Mouse (Mus musculus) CD4-positive helper T cell, adult 2 months (primary cell): ENCODE measurements around the gene Mrpl40.
"Not testable (repeated sequence)": the region's sequence is repeated elsewhere in the genome, so short reads cannot be mapped to it uniquely, and the experiment has no call there.

ENCODE experiments used
- DNase-seq: peaks from one replicate; pipeline ENCODE4 v3.0.0-alpha.2; 2012; ENCODE audit warnings: low read depth, missing footprints, low spot score

Mrpl40 gene

DNA sequence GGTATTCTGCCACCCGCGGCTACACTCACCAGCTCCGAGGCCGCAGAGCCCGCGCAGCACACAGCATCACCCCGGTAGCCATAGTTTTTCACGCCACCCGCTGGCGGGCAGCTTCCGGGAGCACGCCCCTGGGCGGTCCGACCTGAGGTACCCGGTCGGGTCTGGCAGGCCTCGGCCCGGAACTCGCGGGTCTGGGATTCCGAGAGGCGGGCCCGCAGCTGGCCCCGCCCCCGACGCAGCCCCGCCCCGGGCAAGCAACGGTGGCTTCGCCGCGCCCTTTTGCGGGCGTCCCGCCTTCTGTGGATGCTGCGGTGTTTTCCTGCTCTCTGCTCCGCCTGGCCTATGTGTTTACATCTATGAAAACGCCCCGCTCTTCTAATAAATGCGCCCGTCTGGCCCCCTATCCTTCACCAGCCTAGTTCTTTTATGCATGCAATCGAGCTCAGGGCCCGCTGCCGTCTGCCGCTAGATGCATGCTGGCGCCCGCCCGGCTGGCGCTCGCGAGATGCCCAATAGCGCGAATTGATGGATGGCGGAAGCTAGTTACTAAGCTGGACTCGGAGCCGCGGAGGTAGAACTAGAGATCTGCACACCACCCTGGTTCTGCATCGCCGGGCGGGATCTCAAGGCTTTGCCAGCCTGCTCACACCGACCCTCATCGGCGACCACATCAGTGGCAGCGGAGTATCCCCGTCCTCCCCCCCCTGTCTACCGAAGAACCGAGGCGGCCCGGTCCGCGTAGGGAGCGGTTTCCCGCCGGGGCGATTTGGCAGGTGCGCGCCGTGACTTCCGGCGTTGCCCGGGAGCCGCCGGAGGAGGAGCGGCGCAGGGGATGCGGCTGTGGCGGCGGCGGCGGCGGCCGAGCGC is at the start of gene Mrpl40, which contains the start of gene Hira:
TSS of gene Mrpl40 (minus strand) at position 421 of the 867 bp plus-strand sequence.
TSS of gene Hira (plus strand) at position 596 of the 867 bp plus-strand sequence.
- DNase-seq, result peak; percentile 95

DNA sequence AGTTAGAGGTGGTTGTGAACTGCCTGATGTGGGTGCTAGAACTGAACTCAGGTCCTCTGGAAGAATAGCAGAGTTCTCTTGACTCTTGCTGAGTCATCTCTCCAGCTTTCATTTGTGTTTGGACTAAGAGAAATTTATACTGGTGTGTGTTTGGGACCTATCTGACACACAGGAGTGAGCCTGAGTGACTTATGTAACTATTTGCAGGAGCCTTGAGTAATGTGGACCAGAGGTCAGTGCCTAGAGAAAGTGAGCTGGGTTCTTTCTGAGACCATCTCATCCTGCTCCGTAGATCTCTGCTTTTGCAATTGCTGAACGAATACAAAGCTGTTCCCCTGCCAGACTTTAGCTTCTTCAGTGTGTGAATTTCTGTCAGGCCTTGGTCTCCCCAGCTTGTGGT is 45.1 kb upstream of the Mrpl40 start:
- DNase-seq, result no peak

GRCm38 (mm10) chr16:18916064-18916463 is 39.4 kb upstream of the Mrpl40 start:
- no peak for DNase-seq

DNA sequence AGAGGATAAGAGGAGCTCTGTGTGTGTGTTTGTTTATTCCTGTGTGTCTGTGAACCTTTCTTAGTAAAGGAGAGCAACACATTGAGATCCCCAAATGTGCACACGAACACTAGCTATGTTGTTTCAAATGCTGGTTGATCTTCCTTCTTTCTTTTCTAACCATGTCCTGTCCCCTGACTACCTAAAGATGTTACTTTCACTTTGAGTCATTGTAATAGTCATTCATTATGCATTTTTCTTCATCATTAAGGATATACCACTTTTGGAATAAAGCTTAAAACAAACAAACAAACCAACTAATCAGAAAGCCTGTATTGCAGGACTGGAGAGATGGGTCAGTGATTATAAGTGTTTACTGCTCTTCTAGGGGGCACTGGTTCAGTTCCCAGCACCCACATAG is 29.0 kb upstream of the Mrpl40 start:
- DNase-seq, result peak; percentile 3

- no peak for DNase-seq
Observed at GRCm38 (mm10) chr16:18896429-18896828, 19.8 kb upstream of the Mrpl40 start.

DNA sequence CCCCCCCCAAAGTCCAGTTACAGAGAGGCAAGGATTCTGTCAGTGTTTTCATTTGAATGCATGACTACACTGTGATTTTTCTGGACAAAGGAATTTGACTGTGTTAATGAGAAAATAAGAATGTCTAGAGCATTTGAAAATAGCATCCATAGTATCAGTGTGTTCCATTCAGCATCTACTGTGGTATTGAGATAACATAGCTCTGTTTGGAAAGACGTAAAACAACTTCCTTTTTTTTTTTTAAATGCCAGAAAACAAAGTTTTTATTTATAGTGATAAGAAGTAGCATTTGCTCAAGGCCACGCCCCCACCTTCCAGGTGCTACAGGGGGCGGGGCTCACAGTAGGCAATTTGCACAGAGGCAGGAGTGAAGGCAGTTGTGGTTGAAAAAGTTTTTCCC is 18.6 kb upstream of the Mrpl40 start:
- DNase-seq, result no peak

DNA sequence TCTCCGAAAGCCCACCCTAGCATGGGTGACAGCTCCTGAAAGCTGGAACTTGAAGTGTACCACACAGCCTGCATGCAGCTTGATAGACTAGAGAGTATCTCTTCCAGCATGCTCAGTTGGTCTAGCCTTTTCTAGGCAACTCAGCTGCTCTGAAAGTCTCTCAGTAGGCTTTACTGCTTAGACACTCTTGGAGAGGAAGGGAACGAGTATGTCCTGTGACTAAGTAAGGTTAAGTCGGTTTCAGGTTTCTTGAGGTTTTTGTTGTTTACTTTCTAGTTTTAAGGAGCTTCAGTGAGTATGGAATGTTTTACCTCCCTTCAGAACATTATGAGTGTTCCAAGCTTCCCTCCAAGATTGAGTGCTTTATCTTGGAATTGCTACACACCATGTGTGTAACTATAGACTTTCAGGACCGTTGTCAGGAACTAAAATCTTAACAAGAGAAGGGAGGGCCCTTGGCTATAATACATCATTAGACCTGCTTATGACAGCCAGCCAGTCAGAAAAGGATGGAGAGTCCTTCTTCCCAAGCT is 17.2 kb upstream of the Mrpl40 start:
- no peak for DNase-seq

DNA sequence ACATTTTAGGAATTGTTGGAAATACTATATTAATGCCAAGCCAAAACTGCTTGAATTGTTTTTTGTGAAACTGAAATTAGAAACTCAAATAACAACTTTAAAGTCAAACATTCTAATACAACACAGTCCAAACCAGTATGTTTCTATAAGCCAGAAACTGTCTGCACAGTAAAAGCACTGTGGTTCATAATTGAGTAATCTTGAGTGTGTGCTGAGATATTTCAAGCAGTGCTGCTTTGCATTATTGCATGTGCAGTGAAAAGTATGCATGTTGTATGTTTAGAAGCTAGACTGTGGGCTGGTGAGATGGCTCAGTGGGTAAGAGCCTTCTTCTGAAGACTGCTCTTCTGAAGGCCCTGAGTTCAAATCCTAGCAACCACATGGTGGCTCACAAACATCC is 7.4 kb upstream of the Mrpl40 start:
- no peak for DNase-seq

DNA sequence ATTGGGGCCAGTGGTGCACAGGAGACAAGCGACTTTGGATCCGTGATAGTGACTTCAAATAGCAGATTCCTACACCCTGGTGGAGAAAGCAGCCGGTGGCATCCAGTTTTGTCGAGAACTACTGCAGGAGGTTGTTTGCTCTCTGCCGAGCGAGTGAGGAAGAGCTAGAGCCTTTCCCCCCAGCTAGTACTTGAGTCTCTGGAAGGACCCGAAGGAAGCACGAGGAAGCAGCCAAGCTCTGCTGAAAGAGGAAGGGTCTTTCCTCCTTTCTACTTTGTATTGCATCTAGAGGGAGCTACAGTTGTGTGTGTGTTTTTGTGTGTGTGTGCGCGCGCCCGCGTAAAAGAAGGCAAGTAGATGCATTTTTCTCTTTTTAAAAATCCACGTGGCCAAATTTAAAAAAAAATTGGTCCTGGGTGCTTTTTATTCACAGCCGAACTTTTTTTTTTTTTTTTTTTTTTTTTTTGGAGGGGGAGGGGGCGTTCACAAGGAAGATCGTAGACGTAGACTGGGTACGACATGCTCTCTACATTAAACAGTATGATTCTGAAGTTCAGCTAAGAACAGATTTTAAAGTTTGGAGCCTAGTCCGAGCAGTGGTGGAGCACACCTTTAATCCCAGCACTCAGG is 1.5 kb upstream of the Mrpl40 start:
- no peak for DNase-seq

GRCm38 (mm10) chr16:18877386-18878090 is 876 bp upstream of the Mrpl40 start:
- DNase-seq, result peak; percentile 84

GRCm38 (mm10) chr16:18876091-18876441 is 596 bp downstream of the Mrpl40 start:
- no peak for DNase-seq

- not testable (repeated sequence) for DNase-seq
Observed at GRCm38 (mm10) chr16:18870495-18870894, 6.2 kb downstream of the Mrpl40 start.

DNA sequence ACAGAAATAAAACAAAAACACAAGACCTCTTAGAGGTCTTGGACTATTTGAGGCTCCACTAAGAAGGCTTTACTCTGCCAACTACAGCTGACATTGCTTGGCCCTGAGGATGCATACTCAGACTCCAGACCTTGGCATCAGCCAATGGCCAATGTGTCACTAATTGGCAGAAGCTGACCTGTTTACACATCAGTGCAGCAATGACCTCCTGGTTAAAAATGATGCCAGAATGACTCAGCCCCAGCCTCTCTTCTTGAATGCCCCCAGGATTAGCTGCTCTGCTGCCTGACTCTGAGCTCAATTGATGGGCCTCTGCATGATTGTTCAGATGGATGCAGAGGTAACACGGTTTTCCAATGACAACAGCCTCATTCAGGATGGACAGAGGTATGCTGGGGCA is 16.5 kb downstream of the Mrpl40 start:
- no peak for DNase-seq

GRCm38 (mm10) chr16:18858551-18858950 is 18.1 kb downstream of the Mrpl40 start:
- peak; percentile 62 for DNase-seq

GRCm38 (mm10) chr16:18849521-18850190 is 27.0 kb downstream of the Mrpl40 start:
- not testable (repeated sequence) for DNase-seq

DNA sequence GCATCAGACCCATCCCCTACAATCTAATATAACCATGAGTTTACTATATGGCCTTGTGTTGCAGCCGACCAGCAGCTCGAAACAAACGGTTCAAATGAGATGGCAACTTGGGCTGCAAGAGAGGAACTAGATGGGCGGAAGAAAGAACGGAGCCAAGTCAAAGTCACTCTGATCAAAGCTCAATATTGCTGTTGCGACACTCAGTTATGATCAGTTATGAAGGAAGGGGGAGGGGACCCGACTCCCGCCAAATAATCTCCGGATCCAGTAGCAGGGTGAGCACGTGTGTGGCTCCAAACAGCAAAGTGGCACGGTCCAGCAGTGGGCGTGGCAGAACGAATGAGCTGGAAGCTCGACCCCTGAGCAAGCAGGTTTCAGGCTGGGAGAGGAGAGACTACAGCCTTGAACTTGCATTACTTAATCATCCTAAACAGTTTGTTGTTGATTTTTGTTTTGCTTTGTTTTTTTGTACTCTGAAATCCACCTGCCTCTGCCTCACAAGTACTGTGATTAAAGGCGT is 30.3 kb downstream of the Mrpl40 start:
- DNase-seq, result no peak

DNA sequence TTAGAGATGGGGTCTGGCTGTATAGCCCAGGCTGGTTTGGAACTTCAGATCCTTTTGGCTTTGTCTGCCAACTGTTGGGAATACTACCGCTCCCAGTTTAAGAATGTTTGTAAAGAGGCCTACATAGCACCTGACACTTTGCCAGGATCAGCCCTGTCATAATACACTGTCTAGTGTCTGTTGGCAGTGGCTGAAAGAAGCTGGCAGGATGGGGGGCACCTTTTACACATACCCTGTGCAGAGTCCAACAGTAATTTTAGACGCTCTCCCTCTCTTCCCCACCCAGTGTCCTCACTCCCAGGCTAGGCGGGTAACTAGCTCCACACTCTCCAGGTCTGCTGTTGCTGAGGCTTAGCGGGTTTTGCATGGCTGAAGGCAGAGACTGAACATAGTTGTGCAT is 38.3 kb downstream of the Mrpl40 start:
- DNase-seq, result no peak

DNA sequence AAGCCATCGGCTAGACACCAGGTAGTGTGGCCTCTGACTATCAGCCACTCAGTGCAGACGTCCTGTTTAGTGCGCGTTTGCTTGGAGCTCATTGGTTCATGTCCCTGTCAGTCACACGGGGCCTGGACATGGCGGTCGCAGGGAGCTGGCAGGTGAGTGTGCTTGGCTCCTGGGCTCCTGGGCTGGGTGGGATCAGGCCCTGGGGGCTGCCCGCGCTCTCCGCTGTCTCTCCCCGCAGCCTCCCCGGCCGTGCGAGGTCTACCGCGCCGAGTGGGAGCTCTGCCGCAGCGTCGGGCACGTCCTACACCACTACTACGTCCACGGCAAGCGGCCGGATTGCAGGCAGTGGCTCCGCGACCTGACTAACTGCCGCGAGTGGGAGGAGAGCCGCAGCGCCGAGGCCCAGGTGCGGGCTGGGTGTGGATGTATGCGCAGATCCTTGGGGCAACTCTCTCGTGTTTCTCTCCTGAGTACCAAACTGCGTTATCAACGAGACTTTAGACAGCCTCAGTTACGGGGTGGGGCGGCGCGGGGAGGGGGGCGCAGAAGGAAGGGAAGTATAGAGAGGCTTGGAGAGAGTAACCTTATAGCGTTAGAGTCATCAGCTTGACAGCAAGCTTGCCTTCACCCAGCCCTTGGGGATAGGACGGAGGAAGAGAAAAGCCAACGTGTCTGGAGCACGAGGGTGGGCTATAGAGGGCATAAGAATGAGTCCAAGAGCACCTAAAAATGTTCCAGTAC is 40.0 kb downstream of the Mrpl40 start, which contains the start of the genes 2510002D24Rik and Gm28539:
TSS of gene 2510002D24Rik (plus strand) at position 111 of the 741 bp plus-strand sequence.
TSS of gene Gm28539 (plus strand) at position 117 of the 741 bp plus-strand sequence.
- peak; percentile 95 for DNase-seq

- no peak for DNase-seq
Observed at GRCm38 (mm10) chr16:18836073-18836467, 40.6 kb downstream of the Mrpl40 start.

- no peak for DNase-seq
Observed at GRCm38 (mm10) chr16:18833486-18833885, 43.2 kb downstream of the Mrpl40 start.
